Mouse (Mus musculus) T-helper 17 cell (primary cell): ENCODE results near the gene Prdm9.

ENCODE experiments used
- in situ Hi-C, 2 experiments: fragments of 300-600 bp; cut with MboI, MseI; formaldehyde crosslinking; loops; 1 replicate in 1 of 2; 2 replicates in 1 of 2; pipeline ENCODE4 v1.15.1; 2025; ENCODE audit warnings: high pct_unique_total_duplicates in 2 of 2

The Prdm9 gene

DNA sequence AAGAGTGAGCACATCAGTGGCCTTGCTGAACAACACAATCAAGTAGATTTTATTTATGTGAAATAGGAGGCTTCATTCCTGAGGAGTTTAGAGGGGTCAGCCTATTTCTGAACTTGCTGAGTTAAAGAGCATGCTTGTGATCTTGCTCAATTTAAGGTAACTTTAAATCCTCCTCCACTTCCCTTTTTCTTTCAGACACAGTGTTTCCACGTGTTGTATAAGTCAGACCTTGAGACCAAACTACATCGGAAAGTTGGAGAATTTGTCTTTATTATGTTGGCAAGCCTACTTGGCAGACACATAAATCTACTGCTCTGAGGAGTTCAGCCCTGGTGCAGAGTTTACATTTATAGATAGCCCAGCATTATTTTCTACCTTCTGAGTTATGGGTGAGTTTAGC lies 35.3 kb downstream of the Prdm9 start:
- in situ Hi-C loops = no loop called here

DNA sequence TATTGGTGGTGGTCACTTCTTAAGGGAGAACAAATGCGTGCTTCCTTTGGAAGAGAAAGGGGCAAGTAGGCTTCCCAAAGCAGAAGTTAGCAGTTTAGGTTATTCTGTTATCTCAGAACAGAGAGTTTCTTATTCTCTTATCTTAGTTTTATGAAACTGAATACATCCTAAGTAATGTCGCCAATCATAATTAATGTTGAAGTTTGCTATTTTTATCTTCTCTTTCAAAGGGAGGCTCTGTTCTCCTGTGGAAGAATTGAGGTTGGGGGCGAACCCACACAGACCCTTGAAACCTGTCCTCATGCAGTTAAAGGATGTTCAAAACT lies 36.4 kb downstream of the Prdm9 start:
- in situ Hi-C loops = no loop called here

DNA sequence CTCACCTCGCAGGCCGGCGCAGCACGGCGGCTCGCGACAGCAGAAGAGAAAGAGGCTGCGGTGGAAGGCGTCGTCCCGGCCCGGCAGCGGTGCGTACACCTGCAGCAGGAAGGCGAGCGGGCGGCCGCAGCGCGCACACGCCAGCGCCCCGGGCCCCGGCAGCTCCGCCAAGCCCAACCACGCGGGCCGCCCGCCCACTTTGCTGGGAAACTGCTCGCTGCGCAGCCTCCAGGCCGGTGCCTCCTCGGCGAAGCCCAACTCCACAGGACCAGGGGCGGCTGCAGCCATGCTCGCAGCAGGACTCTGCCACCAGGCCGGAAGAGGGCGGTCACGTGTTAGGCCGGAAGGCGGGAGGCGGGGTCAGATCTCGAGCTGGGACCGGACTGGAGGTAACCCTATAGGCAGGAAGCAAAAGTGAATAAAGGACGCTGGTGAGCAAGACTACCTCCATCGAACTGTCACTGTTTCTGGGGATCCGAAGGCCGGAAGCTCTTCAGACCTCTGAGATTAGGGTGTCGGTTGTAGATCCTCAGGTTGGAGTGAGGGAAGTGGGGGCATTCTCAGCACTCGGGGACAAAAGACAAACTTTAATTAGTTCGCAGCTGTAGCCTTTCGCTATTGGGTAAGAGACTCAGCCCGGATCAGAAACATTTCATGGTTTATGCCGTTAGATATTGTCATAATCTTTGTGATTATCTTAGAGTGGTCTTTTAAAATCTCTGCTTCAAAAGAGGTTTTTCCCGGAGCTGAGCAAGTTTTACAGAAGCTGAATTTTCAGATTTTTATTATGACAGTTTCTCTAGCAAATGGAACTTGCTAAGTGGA lies 37.0 kb downstream of the Prdm9 start, which contains the start of gene Pdcd2:
Gene Pdcd2, minus strand, starts transcription at position 316 of the 825 bp plus-strand sequence.
- in situ Hi-C loops = no loop called here

DNA sequence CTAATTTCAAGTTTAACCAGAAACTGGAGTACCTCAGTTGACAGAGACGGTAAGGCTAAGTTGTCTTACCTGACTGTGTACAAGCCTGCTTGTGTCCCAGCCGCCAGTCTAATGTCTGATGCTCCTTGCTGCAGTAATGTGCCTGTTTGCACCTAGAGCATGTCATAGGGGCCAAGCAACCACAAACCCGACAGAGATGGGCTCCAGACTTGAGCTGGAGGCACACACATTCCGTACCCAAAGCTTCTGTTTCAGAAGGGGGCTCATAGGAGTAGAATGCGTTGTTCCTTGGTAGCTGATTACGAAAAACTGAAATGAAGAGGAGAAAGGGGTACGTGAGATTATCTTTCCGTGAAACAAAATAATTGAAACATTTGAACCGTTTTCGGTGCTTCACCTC lies 37.9 kb downstream of the Prdm9 start:
- in situ Hi-C loops = no loop called here

DNA sequence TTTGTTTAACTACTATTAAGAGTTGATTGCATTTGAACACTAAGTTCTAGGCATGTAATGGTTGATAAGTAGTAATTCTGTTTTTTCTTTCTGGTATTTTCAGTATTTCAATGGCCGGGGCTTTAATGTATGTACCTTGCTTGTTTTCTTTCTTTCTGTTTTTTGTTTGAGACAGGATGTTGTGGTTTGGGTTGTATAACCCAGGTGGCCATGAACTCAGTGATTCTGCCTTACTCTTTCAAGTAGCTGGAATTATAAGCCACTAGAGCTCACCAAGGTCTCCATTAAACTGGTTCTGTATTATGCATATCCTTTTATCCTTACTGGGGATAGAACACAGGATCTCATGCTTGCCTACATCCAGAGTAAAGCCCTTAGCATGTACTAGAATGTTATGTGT lies 45.4 kb downstream of the Prdm9 start:
- in situ Hi-C loops = loop anchor here in 1 of 2 experiments (5.0 kb wide), 1 partner anchor 219 kb away; no protein-coding TSS in a partner anchor

DNA sequence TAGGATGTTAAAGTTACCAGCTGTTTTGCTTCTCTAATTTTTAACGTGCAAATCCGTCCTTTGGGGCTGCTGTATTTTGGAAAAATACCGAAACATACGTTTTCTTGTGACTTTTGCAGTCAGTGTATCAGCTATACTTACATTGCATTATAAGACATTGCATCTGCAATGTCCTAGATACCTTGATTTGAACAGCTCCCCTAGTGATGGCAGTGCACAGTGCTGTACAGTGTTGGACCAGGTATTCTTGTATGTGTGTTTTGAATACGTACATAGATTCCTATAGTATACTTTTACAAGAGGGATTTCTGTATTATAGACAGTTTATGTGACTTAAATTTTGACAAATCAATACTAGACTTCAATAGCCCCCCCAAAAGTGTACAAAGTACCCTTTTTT lies 46.0 kb downstream of the Prdm9 start:
- in situ Hi-C loops = loop anchor here in 1 of 2 experiments (5.0 kb wide), 1 partner anchor 219 kb away; no protein-coding TSS in a partner anchor

DNA sequence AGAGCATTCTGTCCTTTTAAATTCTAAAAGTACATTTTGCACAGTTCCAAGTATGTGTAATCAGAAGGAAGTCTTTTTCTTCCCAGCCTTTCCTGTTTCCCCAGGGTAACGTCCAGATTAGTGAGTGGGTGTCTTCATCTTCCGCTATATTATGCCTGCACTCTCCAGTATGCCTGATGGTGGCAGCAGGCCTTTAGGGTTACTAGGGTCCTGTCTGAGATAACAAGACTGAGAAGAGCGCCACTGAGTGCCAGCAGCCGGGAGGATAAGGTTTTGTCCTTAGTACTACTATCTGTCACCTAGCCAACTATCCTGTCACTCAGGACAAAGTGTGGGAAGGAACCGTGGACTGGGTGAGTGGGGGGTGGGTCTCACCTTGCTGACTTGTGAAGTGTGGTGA lies 46.4 kb downstream of the Prdm9 start:
- in situ Hi-C loops = loop anchor here in 1 of 2 experiments (5.0 kb wide), 1 partner anchor 220 kb away; no protein-coding TSS in a partner anchor

DNA sequence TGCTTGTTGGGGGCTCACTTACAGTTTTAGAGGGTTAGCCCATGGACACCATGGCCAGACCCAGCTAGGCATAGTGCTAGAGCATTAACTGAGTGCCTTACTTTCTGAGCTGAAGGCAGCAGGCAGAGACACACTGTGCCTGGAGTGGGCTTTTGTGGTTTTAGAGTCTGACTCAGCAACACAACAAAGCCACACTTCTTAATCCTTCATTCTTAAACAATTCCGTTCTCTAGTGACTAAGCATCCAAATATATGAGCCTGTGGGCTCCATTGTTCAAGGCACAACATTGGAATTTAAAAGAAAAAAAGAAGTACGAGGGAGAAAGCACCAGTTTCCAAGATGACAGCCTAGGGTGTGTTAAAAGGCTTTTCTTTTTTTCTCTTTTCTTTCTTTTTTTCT lies 53.5 kb downstream of the Prdm9 start:
- in situ Hi-C loops = no loop called here

DNA sequence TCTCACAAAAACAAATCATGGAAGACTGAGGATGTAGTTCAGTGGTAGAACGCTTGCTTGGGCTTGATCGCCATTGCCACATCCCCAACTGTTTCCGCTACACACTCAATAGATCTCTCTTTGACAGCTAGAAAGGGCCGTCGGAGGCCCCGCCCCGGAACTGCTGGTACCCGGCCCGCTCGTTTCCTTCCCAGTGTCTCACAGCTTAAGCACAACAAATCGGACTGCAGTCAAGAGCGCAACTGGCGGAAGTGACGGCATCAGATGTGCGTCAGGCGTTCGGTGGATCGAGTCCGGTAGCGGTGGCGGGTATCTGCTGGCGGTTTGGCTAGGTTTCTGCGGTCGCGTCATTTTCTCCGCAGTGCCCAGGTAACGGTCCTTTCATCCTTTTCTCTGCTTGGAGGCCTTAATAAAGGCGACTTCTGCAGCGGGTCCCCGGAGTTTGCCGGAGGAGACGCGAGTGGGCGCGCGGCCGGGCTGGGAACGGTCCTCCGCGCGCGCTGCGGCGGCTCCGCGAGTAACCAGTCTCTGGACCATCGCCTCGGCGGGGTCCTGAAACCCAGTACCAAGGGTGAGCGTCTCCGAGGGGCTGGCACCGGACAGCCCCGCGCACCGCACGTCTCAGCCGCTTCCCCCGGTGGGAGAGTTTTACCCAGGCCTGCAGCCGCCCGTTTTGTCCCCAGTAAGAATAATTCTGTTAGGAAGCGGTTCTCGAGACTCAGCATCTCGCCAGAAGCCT lies 64.3 kb downstream of the Prdm9 start, which contains the start of the genes Psmb1 and Tbp:
Gene Psmb1, minus strand, starts transcription at position 96 of the 739 bp plus-strand sequence.
Gene Tbp, plus strand, starts transcription at position 233 of the 739 bp plus-strand sequence.
- in situ Hi-C loops = no loop called here

DNA sequence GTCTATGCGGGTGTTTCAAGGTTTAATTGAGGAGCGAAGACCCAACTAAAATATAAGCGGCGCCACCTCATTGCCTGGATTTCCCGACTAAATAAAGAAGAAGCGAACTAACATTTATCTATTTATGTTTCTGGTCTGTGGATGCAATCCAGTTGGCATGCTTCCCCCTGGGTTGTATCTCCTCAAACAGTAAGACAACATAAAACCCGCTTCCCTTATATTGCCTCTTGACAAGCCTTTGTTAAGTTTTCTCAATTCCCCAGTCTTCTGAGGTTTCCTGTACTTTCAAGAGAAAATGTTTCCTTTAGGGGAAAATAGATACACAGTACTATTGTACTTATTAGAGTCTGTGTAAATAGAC lies 65.4 kb downstream of the Prdm9 start:
- in situ Hi-C loops = no loop called here

DNA sequence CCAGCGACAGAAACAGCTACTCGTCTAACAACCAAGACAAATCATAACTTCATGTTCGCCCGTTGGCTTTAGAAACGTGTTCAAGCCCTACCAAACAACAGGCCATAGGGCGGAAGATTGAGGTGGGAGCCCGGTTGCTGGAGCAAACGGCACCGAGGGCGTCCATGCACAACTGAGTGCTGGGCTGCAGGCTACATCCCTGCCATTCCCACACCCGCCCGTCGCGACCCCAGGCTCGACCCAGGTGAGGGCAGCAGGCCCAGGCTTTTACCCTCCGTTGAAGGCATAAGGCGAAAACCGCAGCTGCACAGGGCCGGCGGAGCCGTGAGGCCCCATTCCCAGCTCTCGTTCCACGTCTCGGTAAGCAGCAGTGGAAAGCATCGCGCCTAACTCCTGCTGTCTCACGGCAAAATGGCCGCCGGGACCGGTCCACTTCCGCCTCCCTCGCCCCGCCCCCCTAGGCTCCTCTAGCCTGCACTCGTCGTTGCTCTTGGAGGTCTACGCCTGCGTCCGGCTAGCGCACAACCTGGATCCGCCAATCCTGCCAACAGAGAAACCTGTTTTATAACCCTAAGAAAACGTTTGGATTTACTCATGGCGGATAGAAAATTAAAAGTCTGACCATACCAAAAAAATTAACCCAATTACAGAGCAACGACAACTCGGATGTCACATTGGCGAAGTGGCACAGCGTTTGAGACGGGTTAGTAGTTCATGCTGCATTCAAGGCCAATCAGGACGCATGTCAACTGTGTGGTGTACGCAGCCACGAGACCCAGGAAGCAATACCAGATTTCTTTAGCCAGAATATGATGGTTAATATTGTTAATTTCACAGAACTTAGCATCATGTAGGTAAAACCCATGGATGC lies 66.0 kb downstream of the Prdm9 start:
- in situ Hi-C loops = no loop called here
